In genomic region chr4:141794152-141794535, GRCm38 (mm10) we compare ENCODE assay signal across 8 mouse cellular contexts. TPM values are rescaled to one million over a fixed set of nuclear protein-coding genes. Genes with fewer than 3 reads are reported as not detected.
DNase-seq lines count a peak whose midpoint lies in the region; ATAC-seq lines count a peak whose summit lies in the region.

No protein-coding gene starts in this region.

- no peak for ATAC-seq in neural tube, embryonic 11.5 days (ENCODE audit: insufficient read depth, low FRiP score, low TSS enrichment)
- ATAC-seq in limb, embryonic 13.5 days (ENCODE audit: low FRiP score, low read depth) = no peak

- peak overlapping the region; percentile 64 for H3K4me2 ChIP-seq in neural tube, embryonic 11.5 days (ENCODE audit: low read depth)
- H3K4me2 ChIP-seq in limb, embryonic 13.5 days (replicated peaks) = peak overlapping the region; percentile 69

- DNase-seq in cerebellum, adult 9-10 months = peak; percentile 58
- no peak for DNase-seq in cerebellum, adult 11 months
- no peak for DNase-seq in neural tube, embryonic 11.5 days (ENCODE audit: low spot score)
- no peak for DNase-seq in neural tube, embryonic 10.5 days (ENCODE audit: extremely low spot score, low spot score)
- peak; percentile 56 for DNase-seq in splenic B cell, adult 2 months (ENCODE audit: low read depth, low spot score)
- no peak for DNase-seq in layer of hippocampus, adult 9-10 months (ENCODE audit: low spot score)
- DNase-seq in adrenal gland, adult (ENCODE audit: inconsistent age in 2 of 2, low spot score in 1 of 2) = no peak

- WGBS in neural tube, embryonic 11.5 days = 16% methylated on average over 5 of the region's 5 CpGs
- WGBS in limb, embryonic 13.5 days = 13% methylated on average over 5 of the region's 5 CpGs

- H3K9ac ChIP-seq in neural tube, embryonic 11.5 days (ENCODE audit: low read length) = peak overlapping the region; percentile 71
- H3K9ac ChIP-seq in limb, embryonic 13.5 days = peak overlapping the region; percentile 74

- no peaks in the 10 kb centered on the region for H3K9me3 ChIP-seq in neural tube, embryonic 11.5 days (ENCODE audit: control insufficient read depth, low read length)
- no peaks in the 10 kb centered on the region for H3K9me3 ChIP-seq in limb, embryonic 13.5 days

- H3K4me3 ChIP-seq in neural tube, embryonic 11.5 days (ENCODE audit: low read depth, low read length) = peak overlapping the region; percentile 65
- peak overlapping the region; percentile 69 for H3K4me3 ChIP-seq in limb, embryonic 13.5 days

- H3K4me1 ChIP-seq in neural tube, embryonic 11.5 days (ENCODE audit: control insufficient read depth, insufficient read depth, low read length) = peaks cover 11% of the 10 kb centered on the region
- peaks cover 28% of the 10 kb centered on the region for H3K4me1 ChIP-seq in limb, embryonic 13.5 days

- H3K27ac ChIP-seq in neural tube, embryonic 11.5 days (ENCODE audit: low read depth, low read length) = peak overlapping the region; percentile 86
- peak overlapping the region; percentile 88 for H3K27ac ChIP-seq in limb, embryonic 13.5 days

- no peaks in the 10 kb centered on the region for H3K27me3 ChIP-seq in neural tube, embryonic 11.5 days (ENCODE audit: control insufficient read depth, insufficient read depth, low read length)
- H3K27me3 ChIP-seq in limb, embryonic 13.5 days = no peaks in the 10 kb centered on the region
- H3K27me3 ChIP-seq in splenic B cell, adult 2 months (ENCODE audit: control insufficient read depth, insufficient read depth, low read length, poor library complexity, severe bottlenecking) = no peaks in the 10 kb centered on the region

- peaks cover 4% of the 10 kb centered on the region; the same call in 1 of the 2 replicates for H3K36me3 ChIP-seq in neural tube, embryonic 11.5 days (ENCODE audit: control insufficient read depth, insufficient read depth, low read length)
- H3K36me3 ChIP-seq in limb, embryonic 13.5 days = peaks cover 23% of the 10 kb centered on the region
- peaks cover 4% of the 10 kb centered on the region for H3K36me3 ChIP-seq in splenic B cell, adult 2 months (ENCODE audit: control insufficient read depth, insufficient read depth, low read length, poor library complexity, severe bottlenecking)

RNA-seq across cellular contexts. Expression of gene Casp9, which starts 0.7 kb away (rescaled TPM):
- 19.3 and 21.7 TPM in 2 replicates for polyA plus RNA-seq in neural tube, embryonic 11.5 days (2014; fragmentation: Nextera tagmentation; extraction: Ambion mirVana)
- polyA plus RNA-seq in limb, embryonic 13.5 days (2015; fragmentation: Nextera tagmentation; extraction: Ambion mirVana) = 17.1 and 17.2 TPM in 2 replicates

RNA-seq across cellular contexts. Expression of gene Dnajc16, which starts 3.4 kb away (rescaled TPM):
- polyA plus RNA-seq in neural tube, embryonic 11.5 days (2014; fragmentation: Nextera tagmentation; extraction: Ambion mirVana) = 5.4 and 5.8 TPM in 2 replicates
- polyA plus RNA-seq in limb, embryonic 13.5 days (2015; fragmentation: Nextera tagmentation; extraction: Ambion mirVana) = 3.4 and 3.6 TPM in 2 replicates

RNA-seq across cellular contexts. Expression of gene Cela2a, which starts 31.8 kb away (rescaled TPM):
- polyA plus RNA-seq in neural tube, embryonic 11.5 days (2014; fragmentation: Nextera tagmentation; extraction: Ambion mirVana) = not detected in 2 replicates
- polyA plus RNA-seq in limb, embryonic 13.5 days (2015; fragmentation: Nextera tagmentation; extraction: Ambion mirVana) = 0.20 TPM in 1 of 2 replicates, not detected in the other

RNA-seq across cellular contexts. Expression of gene Agmat, which starts 47.7 kb away (rescaled TPM):
- 0.18 TPM in 1 of 2 replicates, not detected in the other for polyA plus RNA-seq in neural tube, embryonic 11.5 days (2014; fragmentation: Nextera tagmentation; extraction: Ambion mirVana)
- polyA plus RNA-seq in limb, embryonic 13.5 days (2015; fragmentation: Nextera tagmentation; extraction: Ambion mirVana) = 0.13 TPM in 1 of 2 replicates, not detected in the other

RNA-seq across cellular contexts. Expression of gene Ctrc, which starts 52.0 kb away (rescaled TPM):
- not detected in 2 replicates for polyA plus RNA-seq in neural tube, embryonic 11.5 days (2014; fragmentation: Nextera tagmentation; extraction: Ambion mirVana)
- polyA plus RNA-seq in limb, embryonic 13.5 days (2015; fragmentation: Nextera tagmentation; extraction: Ambion mirVana) = not detected in 2 replicates

Comparison
In these comparisons a context has a peak if more than half of its experiments do, and no peak if none do; other contexts are left out.
1. DNase-seq: peak in cerebellum, adult 9-10 months (single experiment) and splenic B cell, adult 2 months (single experiment); none in cerebellum, adult 11 months (single experiment), neural tube, embryonic 11.5 days (single experiment), neural tube, embryonic 10.5 days (single experiment), layer of hippocampus, adult 9-10 months (single experiment) and adrenal gland, adult (0 of 2).